In genomic region chr16:94568335-94569228, GRCm38 (mm10) we compare ENCODE assay signal across 8 mouse cellular contexts. TPM values are rescaled to one million over a fixed set of nuclear protein-coding genes. Genes with fewer than 3 reads are reported as not detected.
DNase-seq lines count a peak whose midpoint lies in the region; ATAC-seq and TF ChIP-seq lines count a peak whose summit lies in the region.

No protein-coding gene starts in this region.

- peak; percentile 86 for DNase-seq in kidney, adult 18-20 months
- DNase-seq in kidney, postnatal 10 days: no peak
- DNase-seq in cerebellum, adult 9-10 months: peak; percentile 85
- DNase-seq in gastrocnemius, postnatal 36 days: peak; percentile 77 to 81
- DNase-seq in limb, embryonic 10.5 days (ENCODE audit: low spot score): peak; percentile 87
- DNase-seq in midbrain, embryonic 14.5 days: no peak
- DNase-seq in adrenal gland, adult 18-20 months (ENCODE audit: low spot score in 2 of 2): no peak

- 3% methylated on average over 52 of the region's 53 CpGs for WGBS in limb, embryonic 10.5 days
- 2% methylated on average over 52 of the region's 53 CpGs for WGBS in midbrain, embryonic 14.5 days

- H3K4me1 ChIP-seq in E14TG2a.4 (replicated peaks; ENCODE audit: low read depth, low read length): peaks cover 33% of the 10 kb centered on the region
- H3K4me1 ChIP-seq in limb, embryonic 10.5 days: peaks cover 20% of the 10 kb centered on the region
- peaks cover 22% of the 10 kb centered on the region for H3K4me1 ChIP-seq in midbrain, embryonic 14.5 days (ENCODE audit: control insufficient read depth, insufficient read depth, low read length)

- ATAC-seq in midbrain, embryonic 14.5 days (ENCODE audit: low FRiP score, low TSS enrichment): peak; percentile 83

- peak overlapping the region; percentile 72 for H3K9ac ChIP-seq in midbrain, embryonic 14.5 days (replicated peaks; ENCODE audit: low read length)

- H3K27me3 ChIP-seq in E14TG2a.4 (ENCODE audit: insufficient read depth, low read length): peaks cover 9% of the 10 kb centered on the region
- no peaks in the 10 kb centered on the region for H3K27me3 ChIP-seq in limb, embryonic 10.5 days (ENCODE audit: low read depth, poor library complexity, severe bottlenecking)
- no peaks in the 10 kb centered on the region for H3K27me3 ChIP-seq in midbrain, embryonic 14.5 days (ENCODE audit: control insufficient read depth, insufficient read depth, low read length)

- peak overlapping the region; percentile 100 for H3K27ac ChIP-seq in limb, embryonic 10.5 days
- H3K27ac ChIP-seq in midbrain, embryonic 14.5 days (replicated peaks; ENCODE audit: low read depth, low read length): peak overlapping the region; percentile 100

- peak overlapping the region; percentile 57 for H3K4me2 ChIP-seq in midbrain, embryonic 14.5 days (ENCODE audit: low read length)

- peak overlapping the region; percentile 94 for H3K4me3 ChIP-seq in E14TG2a.4 (replicated peaks; ENCODE audit: low read length)
- peak overlapping the region; percentile 99 for H3K4me3 ChIP-seq in limb, embryonic 10.5 days
- peak overlapping the region; percentile 99 for H3K4me3 ChIP-seq in midbrain, embryonic 14.5 days (replicated peaks; ENCODE audit: low read depth, low read length)

- intact Hi-C loops in gastrocnemius, postnatal 36 days (cut with DNase I): loop anchor here (2.0 kb wide), 1 partner anchor 42 kb away; the partner anchor contains the start of gene Vps26c

- H3K9me3 ChIP-seq in E14TG2a.4 (ENCODE audit: low read length): no peaks in the 10 kb centered on the region
- H3K9me3 ChIP-seq in limb, embryonic 10.5 days (replicated peaks): no peaks in the 10 kb centered on the region
- H3K9me3 ChIP-seq in midbrain, embryonic 14.5 days (ENCODE audit: control insufficient read depth, low read length): no peaks in the 10 kb centered on the region

- TF ChIP-seq CTCF in E14TG2a.4 (conservative IDR thresholded peaks at IDR 0.05; ENCODE audit: low read length): no peak

- H3K36me3 ChIP-seq in E14TG2a.4 (ENCODE audit: insufficient read depth, low read length): 0 out of 2 replicates have a peak, but pooled peaks cover 6% of the 10 kb centered on the region
- H3K36me3 ChIP-seq in limb, embryonic 10.5 days: no peaks in the 10 kb centered on the region
- H3K36me3 ChIP-seq in midbrain, embryonic 14.5 days (ENCODE audit: control insufficient read depth, insufficient read depth, low read length): no peaks in the 10 kb centered on the region

RNA-seq across cellular contexts. Expression of gene Dyrk1a, which starts 1.2 kb away (rescaled TPM):
- 10 to 100 TPM; 78.6 to 82.9 TPM for total RNA-seq in gastrocnemius, postnatal 36 days (2021)
- polyA plus RNA-seq in limb, embryonic 10.5 days (2016; fragmentation: Nextera tagmentation; extraction: Ambion mirVana): 8.2 and 8.9 TPM in 2 replicates
- polyA plus RNA-seq in midbrain, embryonic 14.5 days (2014; fragmentation: Nextera tagmentation; extraction: Ambion mirVana): 16.8 and 20.8 TPM in 2 replicates
- 10 to 100 TPM; 61.3 to 71.5 TPM for total RNA-seq in adrenal gland, adult 18-20 months (2021)

RNA-seq across cellular contexts. Expression of gene Vps26c, which starts 42.0 kb away (rescaled TPM):
- 1 to 10 TPM; 8.9 to 9.5 TPM for total RNA-seq in gastrocnemius, postnatal 36 days (2021)
- polyA plus RNA-seq in limb, embryonic 10.5 days (2016; fragmentation: Nextera tagmentation; extraction: Ambion mirVana): 53.2 and 57.9 TPM in 2 replicates
- 73.7 and 76.3 TPM in 2 replicates for polyA plus RNA-seq in midbrain, embryonic 14.5 days (2014; fragmentation: Nextera tagmentation; extraction: Ambion mirVana)
- total RNA-seq in adrenal gland, adult 18-20 months (2021): 10 to 100 TPM; 54.0 to 54.3 TPM

Comparison
In these comparisons a context has a peak if more than half of its experiments do, and no peak if none do; other contexts are left out.
1. DNase-seq: peak in kidney, adult 18-20 months (single experiment), cerebellum, adult 9-10 months (single experiment), gastrocnemius, postnatal 36 days (2 of 2) and limb, embryonic 10.5 days (single experiment); none in kidney, postnatal 10 days (single experiment), midbrain, embryonic 14.5 days (single experiment) and adrenal gland, adult 18-20 months (0 of 2).
2. RNA of gene Vps26c, which starts 42.0 kb away (total RNA-seq): 54.0 to 54.3 TPM in adrenal gland, adult 18-20 months; 8.9 to 9.5 TPM in gastrocnemius, postnatal 36 days; every median in the first group is over 4 times any median in the second.
3. Peak in every context shown above with its lines, with median percentiles within 50 percentile points of each other: H3K4me3 ChIP-seq.